Mouse (Mus musculus): Measurements from ENCODE around the gene Wsb2. TPM values are rescaled to one million over a fixed set of nuclear protein-coding genes. Genes with fewer than 3 reads are reported as not detected.

Gene Wsb2
- polyA plus RNA-seq, 1 experiment from 2014 or later, result 41.7 TPM

GRCm38 (mm10) chr5:117359497-117360227 lies 2.6 kb downstream of the Wsb2 start:
- no peaks in the 10 kb centered on the region for H3K9me3 ChIP-seq (replicated peaks)
- 49% methylated on average over 7 of the region's 7 CpGs for WGBS
- no peak overlapping the region for H3K27ac ChIP-seq
- no peak overlapping the region for H3K4me3 ChIP-seq
- peaks cover 15% of the 10 kb centered on the region for H3K36me3 ChIP-seq
- no peaks in the 10 kb centered on the region for H3K27me3 ChIP-seq (ENCODE audit: low read depth, poor library complexity, severe bottlenecking)
- DNase-seq (ENCODE audit: low spot score), result no peak
- H3K4me1 ChIP-seq, result peaks cover 53% of the 10 kb centered on the region

GRCm38 (mm10) chr5:117360228-117360515 lies 3.1 kb downstream of the Wsb2 start:
- Histone ChIP-seq H3K4me3 (no peak overlapping the region), H3K27me3 (ENCODE audit: low read depth, poor library complexity, severe bottlenecking) (no peaks in the 10 kb centered on the region), H3K9me3 (replicated peaks) (no peaks in the 10 kb centered on the region), H3K36me3 (peaks cover 20% of the 10 kb centered on the region), H3K27ac (no peak overlapping the region), H3K4me1 (peaks cover 53% of the 10 kb centered on the region)
- no peak for DNase-seq (ENCODE audit: low spot score)
- WGBS, result 47% methylated on average over 13 of the region's 13 CpGs

- no peak overlapping the region for H3K4me3 ChIP-seq
- WGBS, result 44% methylated on average over 13 of the region's 13 CpGs
- peaks cover 48% of the 10 kb centered on the region for H3K4me1 ChIP-seq
- peaks cover 25% of the 10 kb centered on the region for H3K36me3 ChIP-seq
- DNase-seq (ENCODE audit: low spot score), result no peak
- no peaks in the 10 kb centered on the region for H3K27me3 ChIP-seq (ENCODE audit: low read depth, poor library complexity, severe bottlenecking)
- H3K27ac ChIP-seq, result no peak overlapping the region
- H3K9me3 ChIP-seq (replicated peaks), result no peaks in the 10 kb centered on the region
These were observed 3.8 kb downstream of the Wsb2 start for GRCm38 (mm10) chr5:117360631-117361541.

GRCm38 (mm10) chr5:117361590-117361989 lies 4.5 kb downstream of the Wsb2 start:
- H3K4me3 ChIP-seq, result no peak overlapping the region
- H3K9me3 ChIP-seq (replicated peaks), result no peaks in the 10 kb centered on the region
- WGBS, result 93% methylated on average over 4 of the region's 4 CpGs
- no peak overlapping the region for H3K27ac ChIP-seq
- DNase-seq (ENCODE audit: low spot score), result no peak
- H3K27me3 ChIP-seq (ENCODE audit: low read depth, poor library complexity, severe bottlenecking), result no peaks in the 10 kb centered on the region
- H3K36me3 ChIP-seq, result peaks cover 30% of the 10 kb centered on the region
- peaks cover 41% of the 10 kb centered on the region for H3K4me1 ChIP-seq

- 64% methylated on average over 15 of the region's 15 CpGs for WGBS
These were observed 6.1 kb downstream of the Wsb2 start for GRCm38 (mm10) chr5:117363066-117363782.

GRCm38 (mm10) chr5:117364821-117365220 lies 7.7 kb downstream of the Wsb2 start:
- 90% methylated on average over 3 of the region's 3 CpGs for WGBS
- Histone ChIP-seq H3K4me1 (peaks cover 28% of the 10 kb centered on the region), H3K36me3 (peaks cover 58% of the 10 kb centered on the region), H3K27me3 (ENCODE audit: low read depth, poor library complexity, severe bottlenecking) (no peaks in the 10 kb centered on the region), H3K9me3 (replicated peaks) (no peaks in the 10 kb centered on the region), H3K4me3 (no peak overlapping the region), H3K27ac (no peak overlapping the region)
- no peak for DNase-seq (ENCODE audit: low spot score)

More at GRCm38 (mm10) chr5:117363066-117363782, 6.1 kb downstream of the Wsb2 start:
- no peaks in the 10 kb centered on the region for H3K9me3 ChIP-seq (replicated peaks)
- no peak overlapping the region for H3K27ac ChIP-seq
- DNase-seq (ENCODE audit: low spot score), result no peak
- no peaks in the 10 kb centered on the region for H3K27me3 ChIP-seq (ENCODE audit: low read depth, poor library complexity, severe bottlenecking)
- H3K4me1 ChIP-seq, result peaks cover 36% of the 10 kb centered on the region
- no peak overlapping the region for H3K4me3 ChIP-seq
- peaks cover 42% of the 10 kb centered on the region for H3K36me3 ChIP-seq

- H3K36me3 ChIP-seq, result peaks cover 69% of the 10 kb centered on the region
- no peak overlapping the region for H3K27ac ChIP-seq
- no peaks in the 10 kb centered on the region for H3K9me3 ChIP-seq (replicated peaks)
- 97% methylated on average over 13 of the region's 13 CpGs for WGBS
- no peak for DNase-seq (ENCODE audit: low spot score)
- H3K4me3 ChIP-seq, result no peak overlapping the region
- H3K27me3 ChIP-seq (ENCODE audit: low read depth, poor library complexity, severe bottlenecking), result no peaks in the 10 kb centered on the region
- peaks cover 16% of the 10 kb centered on the region for H3K4me1 ChIP-seq
These were observed 8.9 kb downstream of the Wsb2 start for GRCm38 (mm10) chr5:117365904-117366561.

- WGBS, result 45% methylated on average over 8 of the region's 8 CpGs
- no peak for DNase-seq (ENCODE audit: low spot score)
- Histone ChIP-seq H3K27me3 (ENCODE audit: low read depth, poor library complexity, severe bottlenecking) (no peaks in the 10 kb centered on the region), H3K9me3 (replicated peaks) (no peaks in the 10 kb centered on the region), H3K36me3 (peaks cover 80% of the 10 kb centered on the region), H3K4me3 (no peak overlapping the region), H3K4me1 (peaks cover 15% of the 10 kb centered on the region), H3K27ac (no peak overlapping the region)
These were observed 10.1 kb downstream of the Wsb2 start for GRCm38 (mm10) chr5:117367206-117367605.

GRCm38 (mm10) chr5:117370592-117370991 lies 13.5 kb downstream of the Wsb2 start:
- Histone ChIP-seq H3K4me1 (peaks cover 9% of the 10 kb centered on the region; the same call in 1 of the 2 replicates), H3K27ac (no peak overlapping the region), H3K36me3 (peaks cover 90% of the 10 kb centered on the region), H3K4me3 (no peak overlapping the region), H3K27me3 (ENCODE audit: low read depth, poor library complexity, severe bottlenecking) (no peaks in the 10 kb centered on the region), H3K9me3 (replicated peaks) (no peaks in the 10 kb centered on the region)
- DNase-seq (ENCODE audit: low spot score), result no peak
- WGBS, result 94% methylated on average over 10 of the region's 10 CpGs

GRCm38 (mm10) chr5:117373418-117373817 lies 16.3 kb downstream of the Wsb2 start:
- Histone ChIP-seq H3K27ac (no peak overlapping the region), H3K4me1 (0 out of 2 replicates have a peak, but pooled peaks cover 4% of the 10 kb centered on the region), H3K9me3 (replicated peaks) (no peaks in the 10 kb centered on the region), H3K27me3 (ENCODE audit: low read depth, poor library complexity, severe bottlenecking) (no peaks in the 10 kb centered on the region), H3K36me3 (peaks cover 96% of the 10 kb centered on the region), H3K4me3 (no peak overlapping the region)
- DNase-seq (ENCODE audit: low spot score), result no peak
- WGBS, result 94% methylated on average over 9 of the region's 9 CpGs

GRCm38 (mm10) chr5:117374372-117375049 lies 17.4 kb downstream of the Wsb2 start:
- H3K9me3 ChIP-seq (replicated peaks), result no peaks in the 10 kb centered on the region
- no peak overlapping the region for H3K4me3 ChIP-seq
- H3K36me3 ChIP-seq, result peaks cover 96% of the 10 kb centered on the region
- H3K27me3 ChIP-seq (ENCODE audit: low read depth, poor library complexity, severe bottlenecking), result no peaks in the 10 kb centered on the region
- 0 out of 2 replicates have a peak, but pooled peaks cover 4% of the 10 kb centered on the region for H3K4me1 ChIP-seq
- 96% methylated on average over 7 of the region's 7 CpGs for WGBS
- H3K27ac ChIP-seq, result no peak overlapping the region
- no peak for DNase-seq (ENCODE audit: low spot score)

GRCm38 (mm10) chr5:117376331-117376761 lies 19.2 kb downstream of the Wsb2 start:
- peaks cover 97% of the 10 kb centered on the region for H3K36me3 ChIP-seq
- no peak overlapping the region for H3K27ac ChIP-seq
- no peaks in the 10 kb centered on the region for H3K9me3 ChIP-seq (replicated peaks)
- no peaks in the 10 kb centered on the region for H3K27me3 ChIP-seq (ENCODE audit: low read depth, poor library complexity, severe bottlenecking)
- H3K4me1 ChIP-seq, result 0 out of 2 replicates have a peak, but pooled peaks cover 4% of the 10 kb centered on the region
- WGBS, result 79% methylated on average over 11 of the region's 11 CpGs
- no peak for DNase-seq (ENCODE audit: low spot score)
- H3K4me3 ChIP-seq, result no peak overlapping the region
